Mouse (Mus musculus) kidney, adult 2 months (tissue): ENCODE results near the gene Nup35.

Source experiments
- CTCF ChIP-seq: fragments of 200-500 bp; conservative IDR thresholded peaks from 2 replicates; pipeline ENCODE4 v1.5.1; 2011; ENCODE audit warnings: low read depth, mild to moderate bottlenecking, control low read depth, low read length, moderate library complexity, mixed read lengths; ENCODE audit not compliant: insufficient read depth, insufficient read length
- POLR2A ChIP-seq: fragments of 200-500 bp; IDR thresholded peaks from one replicate; pipeline ENCODE4 v1.6.1; 2011; ENCODE audit warnings: low read depth, low read length, control low read depth

DNA sequence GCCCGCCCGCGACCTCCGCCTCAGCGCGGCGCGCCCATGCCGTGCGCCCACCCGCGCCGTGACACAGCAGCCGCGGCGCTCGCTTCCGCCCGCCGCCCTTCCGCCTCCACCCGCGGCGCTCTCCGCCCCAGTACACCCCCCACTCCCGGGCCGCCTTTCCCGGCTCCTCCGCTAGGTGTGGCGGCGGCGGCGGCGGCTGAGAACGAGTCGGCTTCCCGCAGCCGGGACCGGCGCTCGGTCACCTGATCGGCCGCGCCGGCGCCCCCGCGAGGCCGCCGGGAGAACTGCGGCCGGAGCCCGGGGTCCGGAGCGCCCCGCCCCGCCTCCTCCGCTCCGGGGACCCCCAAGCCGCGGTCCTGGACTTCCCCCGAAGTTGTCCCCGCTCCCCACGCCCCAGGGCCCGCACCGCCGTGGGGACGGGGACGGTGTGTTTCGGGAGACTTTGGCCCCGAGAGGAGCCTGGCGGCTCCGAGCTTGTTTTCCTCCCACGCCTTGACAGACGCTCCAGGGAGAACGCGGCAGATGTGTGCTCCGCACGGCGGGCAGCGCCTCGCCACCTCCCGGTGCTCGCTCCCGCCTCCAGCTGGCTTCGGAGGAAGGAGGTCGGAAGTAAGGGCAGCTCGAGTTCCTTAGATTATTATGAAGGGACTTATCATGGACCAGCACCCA lies 35.9 kb upstream of the Nup35 start, which contains the start of gene Nckap1:
- TF ChIP-seq POLR2A (no peak), CTCF (peak; percentile 32)
